Mouse (Mus musculus) erythroblast, embryonic 14.5 days (primary cell): ENCODE data around the gene Ncor1.

Experiments
- GATA1 ChIP-seq: IDR thresholded peaks from 2 replicates; pipeline ENCODE4 v1.6.1; 2012; ENCODE audit warnings: low read length, inconsistent platforms, mixed read lengths
- TAL1 ChIP-seq: IDR thresholded peaks from 3 replicates; pipeline ENCODE4 v1.6.1; 2012; ENCODE audit warnings: low read length, inconsistent platforms, mixed read lengths

DNA sequence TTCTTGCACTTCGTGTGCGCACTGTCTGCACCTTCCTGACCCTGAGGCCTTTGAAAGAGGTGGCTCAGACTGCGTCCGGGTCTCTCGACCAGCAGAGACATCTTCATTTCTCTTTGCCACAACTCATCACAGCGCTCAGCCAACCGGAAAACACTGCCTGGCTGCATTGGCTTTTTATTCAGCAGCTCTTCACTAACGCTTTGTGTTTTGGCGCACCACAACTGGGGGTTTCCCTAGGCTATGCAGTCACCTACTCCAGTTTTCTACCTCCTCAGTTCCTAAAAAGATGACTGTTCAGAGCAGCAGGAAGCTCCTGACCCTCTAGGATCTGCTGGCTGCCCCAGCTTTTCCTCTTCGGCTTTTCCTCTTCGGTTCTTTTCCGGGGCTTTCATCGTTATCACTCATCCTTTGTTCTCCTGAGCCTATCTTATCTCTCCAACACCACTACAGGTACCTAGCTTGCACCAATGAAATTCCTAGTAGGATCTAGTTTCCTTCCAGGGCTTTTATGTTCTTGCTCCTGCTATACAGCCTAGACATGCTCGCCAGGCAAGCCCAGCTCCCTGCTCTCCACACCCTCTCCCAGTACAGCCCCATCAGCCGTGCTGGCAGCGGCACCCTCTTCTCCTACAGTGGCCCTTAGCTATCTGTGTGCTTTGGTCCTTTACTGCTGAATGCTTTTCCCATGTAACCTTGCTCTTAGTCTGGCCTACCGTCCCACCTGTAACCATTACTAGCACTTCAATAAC is 191.7 kb downstream of the Ncor1 start:
- TF ChIP-seq GATA1 (no peak), TAL1 (no peak)
